Mouse (Mus musculus) liver, adult 10 weeks (tissue): ENCODE data around the gene B230307C23Rik. TPM values are rescaled to one million over a fixed set of nuclear protein-coding genes. Genes with fewer than 3 reads are reported as not detected.

Experiments used
- polyA plus RNA-seq: library from polyadenylated mRNA; stranded (reverse); fragments of 350-450 nt; fragmentation: Illumina TruSeq; extraction: RNeasy Lipid Tissue Mini Kit (QIAGEN cat#74804); gene quantifications from one replicate; pipeline ENCODE4 v1.2.3, GENCODE M21; 2014; ENCODE audit warnings: low read depth, low replicate concordance

Gene B230307C23Rik
- 13.4 TPM for polyA plus RNA-seq

GRCm38 (mm10) chr16:97996616-97997382 lies at the start of gene B230307C23Rik:
Gene B230307C23Rik, plus strand, starts transcription at chr16:97997315.

GRCm38 (mm10) chr16:97962151-97962948 lies 34.8 kb upstream of the B230307C23Rik start, which contains the start of the genes C2cd2 and Zbtb21:
Gene C2cd2, minus strand, starts transcription at chr16:97962598.
Gene Zbtb21, minus strand, starts transcription at chr16:97962622.

Other genes starting within 250 kb of the B230307C23Rik start
- 1.8 TPM for gene Ripk4, start 233.5 kb upstream of the B230307C23Rik start, polyA plus RNA-seq
- 2.0 TPM for gene Prdm15, start 145.5 kb upstream of the B230307C23Rik start, polyA plus RNA-seq
- gene C2cd2, start 34.7 kb upstream of the B230307C23Rik start, polyA plus RNA-seq: 59.1 TPM
- gene Zbtb21, start 34.7 kb upstream of the B230307C23Rik start, polyA plus RNA-seq: 3.5 TPM
- gene A630089N07Rik, start 85.1 kb downstream of the B230307C23Rik start, polyA plus RNA-seq: 5.7 TPM